Mouse (Mus musculus) hematopoietic stem cell, adult 5-6 weeks (primary cell): ENCODE measurements around the gene Sspo. TPM values are rescaled to one million over a fixed set of nuclear protein-coding genes. Genes with fewer than 3 reads are reported as not detected.

Experiments
- ATAC-seq, 2 experiments: fragments of 125-278 bp in 1 of 2; replicated peaks in 1 of 2; 2 replicates each; pipeline ENCODE4 v1.8.0; 2016 to 2017; ENCODE audit warnings: inconsistent platforms in 2 of 2, mild to moderate bottlenecking in 2 of 2, moderate number of reproducible peaks in 2 of 2, low read depth in 1 of 2, moderate TSS enrichment in 1 of 2; ENCODE audit not compliant: low FRiP score in 2 of 2, poor library complexity in 2 of 2, severe bottlenecking in 2 of 2, insufficient read depth in 1 of 2, low TSS enrichment in 1 of 2
- total RNA-seq: library from RNA; stranded (forward); fragments of 172-1452, 232-1000 nt; gene quantifications from 2 replicates; pipeline ENCODE4 v1.2.3, GENCODE M21; 2017

Sspo gene
- total RNA-seq, 1 experiment from 2014 or later: not detected

- ATAC-seq: no peak
Measured at GRCm38 (mm10) chr6:48452771-48453170, 4.7 kb downstream of the Sspo start.

DNA sequence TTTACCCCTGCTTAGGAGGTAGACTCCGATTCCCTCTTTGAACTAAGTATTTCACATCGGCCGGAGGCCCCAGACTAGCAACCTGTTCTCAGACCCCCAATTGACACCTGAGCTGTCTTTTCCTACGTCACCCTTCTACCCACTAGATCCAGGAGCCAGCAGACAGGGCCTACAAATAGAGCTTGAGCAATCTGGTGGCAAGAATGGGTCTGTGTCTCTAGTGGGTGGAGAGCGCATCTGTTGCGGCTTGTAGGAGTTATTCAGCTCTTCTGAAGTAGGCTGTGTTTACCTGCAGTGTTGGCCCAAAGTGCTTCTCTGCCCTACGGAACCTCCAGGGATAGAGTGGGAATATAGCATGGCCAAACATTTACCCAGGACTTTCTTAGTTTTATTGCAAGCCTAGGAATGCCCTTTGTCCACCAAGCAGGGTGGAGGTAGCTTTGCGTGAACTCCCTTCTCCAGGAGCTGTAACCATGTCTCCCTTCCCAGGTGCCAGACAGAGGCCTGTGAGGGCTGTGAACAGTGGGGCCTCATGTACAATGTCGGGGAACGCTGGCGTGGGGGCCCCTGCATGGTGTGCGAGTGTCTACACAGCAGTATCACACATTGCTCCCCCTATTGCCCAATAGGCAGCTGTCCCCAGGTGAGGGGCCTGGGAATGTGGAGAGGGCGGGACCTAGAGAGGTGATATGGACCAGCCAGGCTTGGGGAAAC, 17.1 kb downstream of the Sspo start:
- no peak for ATAC-seq

GRCm38 (mm10) chr6:48466715-48467114, 18.7 kb downstream of the Sspo start:
- ATAC-seq: no peak

- no peak for ATAC-seq
Measured at GRCm38 (mm10) chr6:48467490-48467889, 19.5 kb downstream of the Sspo start.

DNA sequence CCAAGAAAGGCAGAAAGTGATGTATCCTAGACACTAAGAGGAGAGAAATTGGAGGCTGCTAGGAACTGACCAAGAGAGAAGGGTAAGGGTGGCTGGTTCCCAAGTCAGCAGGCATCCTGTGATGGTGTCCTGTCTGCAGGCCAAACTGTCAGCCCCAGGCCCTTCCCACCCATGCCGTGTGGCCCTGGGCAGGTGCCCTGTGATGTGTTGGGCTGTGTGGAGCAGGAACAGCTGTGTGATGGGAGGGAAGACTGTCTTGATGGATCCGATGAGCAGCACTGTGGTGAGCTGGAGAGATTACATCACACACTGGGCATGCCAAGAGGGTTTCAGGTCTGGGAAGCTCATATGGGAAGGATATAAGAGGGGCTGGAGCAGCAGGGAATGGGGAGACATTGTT, 22.7 kb downstream of the Sspo start:
- ATAC-seq: no peak

DNA sequence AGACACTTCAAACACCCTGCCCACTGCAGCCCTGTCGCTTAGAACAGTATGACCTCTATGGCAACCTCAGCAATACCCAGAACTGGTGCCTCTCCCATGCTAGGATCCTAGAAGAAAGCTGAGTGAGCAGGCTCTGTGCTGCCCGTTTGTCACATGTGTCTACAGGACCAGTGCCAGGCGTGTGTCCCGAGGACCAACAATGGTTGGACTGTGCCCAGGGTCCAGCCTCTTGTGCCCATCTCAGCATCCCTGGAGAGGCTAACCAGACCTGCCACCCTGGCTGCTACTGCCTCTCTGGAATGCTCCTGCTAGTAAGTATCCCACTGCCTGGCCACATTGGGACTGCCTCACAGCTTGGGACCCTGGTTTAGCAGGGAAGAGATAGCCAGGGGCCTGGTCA, 30.4 kb downstream of the Sspo start:
- no peak for ATAC-seq

DNA sequence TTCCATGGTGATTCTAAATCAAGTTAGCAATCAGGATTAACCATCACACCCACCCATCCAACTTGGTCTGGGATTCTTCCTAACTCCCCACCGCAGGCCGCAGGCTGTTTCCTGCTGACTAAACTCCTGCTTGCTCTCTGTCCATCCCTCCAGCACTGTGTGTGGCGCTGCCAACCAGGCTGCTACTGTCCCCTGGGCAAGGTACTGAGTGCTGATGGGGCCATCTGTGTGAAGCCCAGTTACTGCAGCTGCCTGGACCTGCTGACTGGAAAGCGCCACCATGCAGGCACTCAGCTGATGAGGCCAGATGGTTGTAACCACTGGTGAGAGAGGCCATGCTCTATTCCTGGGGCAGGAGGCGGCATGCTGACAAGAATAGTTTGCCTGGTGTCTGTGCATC, 34.5 kb downstream of the Sspo start:
- ATAC-seq: 0 out of 4 replicates have a peak, but pooled peaks have one; percentile 20 to 33

GRCm38 (mm10) chr6:48487747-48488725, 40.0 kb downstream of the Sspo start:
- ATAC-seq: peak in 1 of 2 experiments; percentile 56; a peak in 2 of 4 replicates

- no peak for ATAC-seq
Measured at GRCm38 (mm10) chr6:48489741-48490140, 41.7 kb downstream of the Sspo start.

DNA sequence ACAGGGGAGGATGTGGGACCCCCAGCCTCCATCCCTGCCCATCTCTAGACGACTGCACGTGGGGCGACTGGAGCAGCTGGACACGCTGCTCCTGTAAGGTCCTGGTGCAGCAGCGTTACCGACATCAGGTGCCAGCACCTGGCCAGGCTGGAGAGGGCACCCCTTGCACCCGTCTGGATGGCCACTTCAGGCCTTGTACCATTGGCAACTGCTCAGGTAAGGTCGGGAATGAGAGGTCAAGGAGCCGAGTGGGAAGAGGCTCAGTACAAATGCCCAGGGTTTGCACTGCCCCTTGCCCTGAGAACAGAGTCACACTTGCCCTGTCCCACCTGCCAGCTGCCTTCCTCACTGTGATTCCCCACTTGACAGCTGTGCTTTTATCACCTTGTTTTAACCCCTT, 43.3 kb downstream of the Sspo start:
- ATAC-seq: no peak

DNA sequence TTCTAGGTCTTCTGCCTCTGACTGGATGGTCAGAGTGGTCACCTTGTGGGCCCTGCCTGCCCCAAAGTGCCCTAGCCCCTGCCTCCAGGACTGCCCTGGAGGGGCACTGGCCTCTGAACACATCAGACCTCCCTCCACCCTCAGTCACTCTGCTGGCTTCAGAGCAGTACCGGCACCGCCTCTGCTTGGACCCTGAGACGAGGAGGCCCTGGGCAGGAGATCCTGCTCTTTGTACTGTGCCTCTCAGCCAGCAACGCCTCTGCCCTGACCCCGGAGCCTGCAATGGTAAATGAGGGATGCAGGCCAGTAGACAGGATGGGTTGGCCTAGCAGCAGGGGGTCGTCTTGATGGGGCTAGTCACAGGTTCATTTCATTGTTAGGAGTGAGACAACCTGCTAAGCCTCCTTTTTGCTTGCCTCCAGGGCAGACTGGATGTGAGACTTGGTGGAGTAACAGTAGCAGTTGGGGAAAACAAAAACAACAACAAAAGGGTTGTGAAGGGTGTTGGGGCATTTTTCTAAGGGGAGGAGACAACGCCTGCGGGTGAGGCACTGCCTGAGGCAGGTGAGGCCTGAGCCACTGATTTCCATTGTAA, 45.2 kb downstream of the Sspo start:
- ATAC-seq: no peak

DNA sequence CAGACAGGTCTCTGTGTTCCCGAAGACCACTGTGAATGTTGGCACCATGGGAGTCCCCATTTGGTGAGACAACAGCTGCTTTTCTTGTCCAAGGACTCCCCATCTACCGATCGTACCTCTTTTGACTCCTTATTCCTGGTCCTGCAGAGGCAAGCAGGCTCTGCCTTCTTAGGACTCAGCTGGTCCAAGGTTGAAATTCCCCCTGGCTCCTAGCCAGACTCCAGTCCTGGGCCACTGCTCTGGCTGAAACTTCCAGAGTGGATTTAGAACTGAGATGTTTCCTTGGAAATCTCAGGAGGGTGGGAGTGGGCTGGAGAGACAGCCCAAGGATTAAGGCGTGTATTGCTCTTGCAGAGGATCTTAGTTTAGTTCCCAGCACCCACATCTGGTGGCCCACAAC, 49.5 kb downstream of the Sspo start:
- ATAC-seq: no peak

DNA sequence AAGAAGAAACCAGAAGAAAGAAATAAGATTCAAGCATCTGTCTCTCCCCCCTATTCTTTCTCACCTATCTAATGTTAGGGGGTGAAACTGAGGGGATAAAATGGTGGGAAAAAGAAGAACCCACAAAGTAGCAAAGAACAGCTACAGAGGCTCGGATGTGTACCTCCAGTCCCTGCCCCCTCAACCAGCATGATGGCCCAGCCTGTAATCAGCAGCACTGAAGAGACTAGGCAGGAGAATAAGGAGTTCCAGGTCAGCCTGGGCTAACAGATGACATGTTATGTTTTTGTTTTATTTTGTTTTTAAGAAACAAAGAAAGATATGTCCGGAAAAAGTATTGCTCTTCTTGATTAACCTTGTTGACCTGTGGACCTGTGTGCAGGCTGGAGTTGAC, 55.8 kb downstream of the Sspo start:
- ATAC-seq: 0 out of 4 replicates have a peak, but pooled peaks of 1 of the 2 experiments have one; percentile 22

GRCm38 (mm10) chr6:48504241-48504854, 56.3 kb downstream of the Sspo start:
- ATAC-seq: peak; percentile 89 to 97

DNA sequence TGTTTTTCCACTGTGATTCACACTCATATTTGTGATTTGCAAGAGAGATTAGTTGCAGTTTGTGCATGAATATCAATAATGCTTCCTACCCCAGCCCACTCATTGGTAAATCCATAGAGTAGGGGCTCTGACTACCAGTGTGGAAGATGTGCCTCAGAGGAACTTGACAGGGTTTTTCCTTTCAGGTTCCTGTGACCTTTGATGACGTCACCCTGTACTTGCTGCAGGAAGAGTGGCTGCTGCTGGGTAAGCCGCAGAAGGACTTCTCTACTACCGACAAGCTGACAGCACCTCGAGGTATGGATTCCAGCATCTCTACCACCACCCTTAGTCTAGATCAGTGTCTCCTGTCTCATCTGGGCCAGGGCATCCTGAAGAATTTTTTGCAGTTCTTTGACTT, 60.1 kb downstream of the Sspo start:
- ATAC-seq: no peak

- ATAC-seq: 0 out of 4 replicates have a peak, but pooled peaks of 1 of the 2 experiments have one; percentile 25
Measured at GRCm38 (mm10) chr6:48510426-48510825, 62.4 kb downstream of the Sspo start.

DNA sequence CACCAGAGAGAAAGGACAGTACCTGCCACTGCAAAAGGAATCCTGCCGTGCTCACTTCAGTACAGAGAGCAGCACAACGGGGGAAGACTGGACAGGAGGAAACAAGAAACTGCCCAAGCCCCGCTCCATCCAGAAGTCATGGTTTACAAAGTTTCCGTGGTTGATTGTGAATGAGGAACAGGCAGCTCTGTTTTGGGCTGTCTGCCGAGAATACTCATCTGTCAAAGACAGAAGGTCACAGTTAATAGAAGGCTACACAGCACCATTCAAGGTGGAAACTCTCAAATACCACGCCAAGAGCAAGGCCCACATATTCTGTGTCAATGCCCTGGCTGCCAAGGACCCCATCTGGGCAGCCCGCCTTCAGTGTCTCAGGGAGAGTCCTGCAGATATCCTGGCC, 63.8 kb downstream of the Sspo start:
- ATAC-seq: no peak
